ENCODE assay signal across 8 mouse cellular contexts in the genomic region with DNA sequence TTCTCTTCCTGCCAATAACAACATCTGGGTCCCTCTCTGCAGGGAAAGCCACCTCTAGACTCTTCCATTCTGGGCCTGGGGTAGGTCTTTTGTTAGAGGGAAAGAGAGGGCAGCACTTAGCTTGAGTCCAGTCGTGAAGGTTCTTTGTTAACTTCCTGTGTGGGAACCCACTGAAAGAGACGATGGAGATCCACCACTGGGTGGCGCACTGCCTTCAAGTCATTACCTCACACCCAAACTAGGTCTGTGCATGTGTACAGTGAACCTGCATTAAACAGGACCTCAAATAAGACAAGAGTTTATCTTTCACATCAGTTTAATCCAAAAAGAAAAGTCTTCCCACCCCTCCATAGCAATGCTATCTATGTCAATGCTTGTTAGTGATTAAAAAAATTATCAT. TPM values are rescaled to one million over a fixed set of nuclear protein-coding genes. Genes with fewer than 3 reads are reported as not detected.
DNase-seq lines count a peak whose midpoint lies in the region; ATAC-seq and TF ChIP-seq lines count a peak whose summit lies in the region.
"Had no signal": no experiment of that assay in that cellular context is flagged by ENCODE, and none has a peak within 500 bp of the region (broad histone marks: within the 10 kb centered on the region; RNA-seq: fewer than 3 reads in every experiment).

No protein-coding gene starts in this region.

- WGBS in forebrain, embryonic 16.5 days, result 3% methylated on average over 3 of the region's 3 CpGs
- WGBS in hindbrain, embryonic 13.5 days, result 1% methylated on average over 3 of the region's 3 CpGs

- H3K4me3 ChIP-seq in MEL (ENCODE audit: control insufficient read depth in 1 of 2, insufficient read depth in 1 of 2, low read depth in 2 of 2, low read length in 2 of 2), result peak overlapping the region in 1 of 2 experiments; percentile 9; a peak in 1 of 4 replicates
- no peak overlapping the region for H3K4me3 ChIP-seq in bone marrow macrophage, adult 2 months (ENCODE audit: insufficient read depth, low read length)
- H3K4me3 ChIP-seq in forebrain, embryonic 16.5 days (replicated peaks; ENCODE audit: low read length), result no peak overlapping the region
- no peak overlapping the region for H3K4me3 ChIP-seq in hindbrain, embryonic 13.5 days
- H3K4me3 ChIP-seq: lung, embryonic 15.5 days had no signal

- 0 out of 2 replicates have a peak, but pooled peaks have one; percentile 41 for ATAC-seq in forebrain, embryonic 16.5 days
- ATAC-seq in hindbrain, embryonic 13.5 days (ENCODE audit: low FRiP score), result peak; percentile 67; the same call in 1 of the 2 replicates

- no peaks in the 10 kb centered on the region for H3K79me2 ChIP-seq in MEL (ENCODE audit: control insufficient read depth, insufficient read depth, low read length, poor library complexity)

- peak overlapping the region; percentile 36 for H3K9ac ChIP-seq in MEL (ENCODE audit: control insufficient read depth, low read depth, low read length, poor library complexity, severe bottlenecking)
- no peak overlapping the region for H3K9ac ChIP-seq in forebrain, embryonic 16.5 days (replicated peaks; ENCODE audit: low read depth, low read length)
- no peak overlapping the region for H3K9ac ChIP-seq in hindbrain, embryonic 13.5 days
- H3K9ac ChIP-seq: lung, embryonic 15.5 days had no signal

- TF ChIP-seq EP300 in MEL (IDR thresholded peaks at IDR 0.05; ENCODE audit: low read depth in 1 of 2, low read length in 2 of 2), result no peak

- H3K4me2 ChIP-seq in forebrain, embryonic 16.5 days (ENCODE audit: low read length), result no peak overlapping the region
- H3K4me2 ChIP-seq in hindbrain, embryonic 13.5 days, result no peak overlapping the region
- H3K4me2 ChIP-seq: lung, embryonic 15.5 days had no signal

- H3K27ac ChIP-seq in MEL (ENCODE audit: control insufficient read depth, low read depth, low read length), result no peak overlapping the region
- H3K27ac ChIP-seq in bone marrow macrophage, adult 2 months (ENCODE audit: insufficient read depth, low read depth, low read length), result no peak overlapping the region
- H3K27ac ChIP-seq in forebrain, embryonic 16.5 days (ENCODE audit: low read length), result no peak overlapping the region
- H3K27ac ChIP-seq in hindbrain, embryonic 13.5 days, result no peak overlapping the region
- H3K27ac ChIP-seq: lung, embryonic 15.5 days had no signal

- H3K9me3 ChIP-seq in MEL (replicated peaks; ENCODE audit: insufficient read depth, low read length), result no peaks in the 10 kb centered on the region
- H3K9me3 ChIP-seq in forebrain, embryonic 16.5 days (ENCODE audit: control insufficient read depth, low read length), result no peaks in the 10 kb centered on the region
- H3K9me3 ChIP-seq in hindbrain, embryonic 13.5 days, result no peaks in the 10 kb centered on the region
- H3K9me3 ChIP-seq: lung, embryonic 15.5 days had no signal

- H3K36me3 ChIP-seq in MEL (ENCODE audit: control insufficient read depth in 1 of 2, insufficient read depth in 2 of 2, low read length in 2 of 2), result no peaks in the 10 kb centered on the region; a peak in 1 of 4 replicates
- H3K36me3 ChIP-seq in forebrain, embryonic 16.5 days (ENCODE audit: control insufficient read depth, insufficient read depth), result no peaks in the 10 kb centered on the region
- no peaks in the 10 kb centered on the region for H3K36me3 ChIP-seq in hindbrain, embryonic 13.5 days
- H3K36me3 ChIP-seq: lung, embryonic 15.5 days had no signal

- peak; percentile 85 for DNase-seq in MEL (ENCODE audit: low read depth, low spot score)
- peak; percentile 75 to 76 for DNase-seq in layer of hippocampus, postnatal 10 days (ENCODE audit: low spot score in 2 of 2)
- peak; percentile 38 for DNase-seq in lung, postnatal 25 days (ENCODE audit: low spot score)
- peak; percentile 61 to 83 for DNase-seq in right cerebral cortex, postnatal 10 days (ENCODE audit: low spot score in 2 of 2)

- H3K27me3 ChIP-seq in MEL (ENCODE audit: control insufficient read depth in 1 of 2, insufficient read depth in 2 of 2, low read length in 2 of 2), result peaks cover 0 to 1% of the 10 kb centered on the region in 2 experiments
- H3K27me3 ChIP-seq in forebrain, embryonic 16.5 days (replicated peaks; ENCODE audit: control insufficient read depth, insufficient read depth, low read length), result no peaks in the 10 kb centered on the region
- no peaks in the 10 kb centered on the region for H3K27me3 ChIP-seq in hindbrain, embryonic 13.5 days
- H3K27me3 ChIP-seq: lung, embryonic 15.5 days had no signal

- TF ChIP-seq POLR2A in MEL (IDR thresholded peaks at IDR 0.05; ENCODE audit: control insufficient read depth in 1 of 2, insufficient read depth in 1 of 2, low read depth in 1 of 2, low read length in 2 of 2, poor library complexity in 1 of 2), result no peak
- no peak for TF ChIP-seq POLR2A in bone marrow macrophage, adult 2 months (IDR thresholded peaks at IDR 0.05; ENCODE audit: borderline replicate concordance, low read depth, low read length)

- H3K4me1 ChIP-seq in MEL (ENCODE audit: control insufficient read depth in 1 of 2, insufficient read depth in 2 of 2, low read length in 2 of 2), result no peaks in the 10 kb centered on the region
- H3K4me1 ChIP-seq in bone marrow macrophage, adult 2 months (ENCODE audit: control insufficient read depth, insufficient read depth, low read length), result peaks cover 2% of the 10 kb centered on the region; the same call in 1 of the 2 replicates
- no peaks in the 10 kb centered on the region for H3K4me1 ChIP-seq in forebrain, embryonic 16.5 days (replicated peaks; ENCODE audit: control insufficient read depth, insufficient read depth, low read length)
- no peaks in the 10 kb centered on the region for H3K4me1 ChIP-seq in hindbrain, embryonic 13.5 days (replicated peaks)
- H3K4me1 ChIP-seq: lung, embryonic 15.5 days had no signal

- TF ChIP-seq CTCF in MEL (IDR thresholded peaks at IDR 0.05 in 2 of 3, conservative IDR thresholded peaks at IDR 0.05 in 1 of 3; ENCODE audit: control insufficient read depth in 1 of 3, insufficient read depth in 1 of 3, low read depth in 2 of 3, low read length in 3 of 3, poor library complexity in 1 of 3, severe bottlenecking in 1 of 3), result peak; percentile 79 to 97 (median 88)
- TF ChIP-seq CTCF in bone marrow macrophage, adult 2 months (IDR thresholded peaks at IDR 0.05; ENCODE audit: low read depth, low read length), result peak; percentile 77

- peak; percentile 84 for TF ChIP-seq RAD21 in MEL (IDR thresholded peaks at IDR 0.05; ENCODE audit: low read depth, low read length)

TF ChIP-seq in MEL, 35 proteins besides CTCF, POLR2A, EP300 and RAD21:
- 0 out of 2 replicates have a peak, but pooled peaks have one; percentile 23 for TF ChIP-seq TCF12 (IDR thresholded peaks at IDR 0.05; ENCODE audit: low read depth, low read length)
- no peak for TF ChIP-seq ETS1 (IDR thresholded peaks at IDR 0.05; ENCODE audit: low read depth, low read length)
- TF ChIP-seq UBTF (IDR thresholded peaks at IDR 0.05; ENCODE audit: borderline replicate concordance, insufficient read depth, low read depth, low read length), result no peak
- peak; percentile 100 for TF ChIP-seq SMC3 (IDR thresholded peaks at IDR 0.05; ENCODE audit: low read depth, low read length)
- TF ChIP-seq GABPA (IDR thresholded peaks at IDR 0.05; ENCODE audit: low read depth, low read length), result no peak
- TF ChIP-seq MYB (IDR thresholded peaks at IDR 0.05; ENCODE audit: low read depth, low read length), result no peak
- TF ChIP-seq SIN3A (IDR thresholded peaks at IDR 0.05; ENCODE audit: low read length), result 0 out of 2 replicates have a peak, but pooled peaks have one; percentile 46
- 0 out of 2 replicates have a peak, but pooled peaks have one; percentile 49 for TF ChIP-seq MYC (IDR thresholded peaks at IDR 0.05; ENCODE audit: low read depth, low read length)
- TF ChIP-seq ZC3H11A (IDR thresholded peaks at IDR 0.05; ENCODE audit: low read depth, low read length), result peak; percentile 93

RNA-seq across cellular contexts. Expression of gene Vmn2r27, which starts 31.0 kb away (rescaled TPM):
- total RNA-seq in MEL (2012; rRNA removed), result not detected in 2 replicates
- not detected for polyA plus RNA-seq in MEL (2012; ENCODE audit: insufficient read depth in 1 of 2, insufficient read length in 2 of 2, low read depth in 1 of 2, low replicate concordance in 2 of 2, missing spikeins in 1 of 2)
- polyA plus RNA-seq in bone marrow macrophage, adult 2 months (2012; ENCODE audit: insufficient read depth, insufficient read length, missing spikeins), result not detected in 2 replicates
- polyA plus RNA-seq in forebrain, embryonic 16.5 days (2015; fragmentation: Nextera tagmentation; extraction: Ambion mirVana), result not detected in 2 replicates
- not detected in 2 replicates for polyA plus RNA-seq in hindbrain, embryonic 13.5 days (2015; fragmentation: Nextera tagmentation; extraction: Ambion mirVana)
- total RNA-seq in layer of hippocampus, postnatal 10 days (2021), result not detected
- polyA plus RNA-seq: lung, embryonic 15.5 days had no signal

RNA-seq across cellular contexts. Expression of gene Cd163, which starts 41.8 kb away (rescaled TPM):
- 0.33 and 0.58 TPM in 2 replicates for total RNA-seq in MEL (2012; rRNA removed)
- under 1 TPM in 1 of 2 experiments, not detected in 1; 0.81 TPM for polyA plus RNA-seq in MEL (2012; ENCODE audit: insufficient read depth in 1 of 2, insufficient read length in 2 of 2, low read depth in 1 of 2, low replicate concordance in 2 of 2, missing spikeins in 1 of 2)
- polyA plus RNA-seq in bone marrow macrophage, adult 2 months (2012; ENCODE audit: insufficient read depth, insufficient read length, missing spikeins), result 1.8 and 2.3 TPM in 2 replicates
- 0.38 and 1.2 TPM in 2 replicates for polyA plus RNA-seq in forebrain, embryonic 16.5 days (2015; fragmentation: Nextera tagmentation; extraction: Ambion mirVana)
- 0.14 and 0.17 TPM in 2 replicates for polyA plus RNA-seq in hindbrain, embryonic 13.5 days (2015; fragmentation: Nextera tagmentation; extraction: Ambion mirVana)
- total RNA-seq in layer of hippocampus, postnatal 10 days (2021), result 1 to 10 TPM; 3.7 to 4.0 TPM
